Mouse (Mus musculus): ENCODE data around the gene Nacc2.

- TF ChIP-seq CTCF (IDR thresholded peaks at IDR 0.05; ENCODE audit: borderline replicate concordance, insufficient read depth, low read depth, low read length) (no peak), POLR2A (IDR thresholded peaks at IDR 0.05; ENCODE audit: borderline replicate concordance, insufficient read depth, low read length) (no peak)
Measured at GRCm38 (mm10) chr2:26086926-26087600, 36.0 kb downstream of the Nacc2 start.
